Mouse (Mus musculus): ENCODE measurements around the gene Lbhd2.

- TF ChIP-seq CTCF (IDR thresholded peaks at IDR 0.05; ENCODE audit: control insufficient read depth, insufficient read depth, insufficient read length), result no peak
- peak; percentile 13 for TF ChIP-seq USF1 (IDR thresholded peaks at IDR 0.05; ENCODE audit: low read depth)
Observed at GRCm38 (mm10) chr12:111428364-111428763, 21.8 kb downstream of the Lbhd2 start.

All from C2C12 (cell line).